Mouse (Mus musculus): ENCODE data around the gene Fam151b. TPM values are rescaled to one million over a fixed set of nuclear protein-coding genes. Genes with fewer than 3 reads are reported as not detected.

The Fam151b gene
- polyA plus RNA-seq, 1 experiment from 2014 or later, result 0.34 TPM

Other genes with a start within 250 kb of the Fam151b start
- gene Gm20379, start 178.0 kb downstream of the Fam151b start, polyA plus RNA-seq (2014; fragmentation: Nextera tagmentation; extraction: Ambion mirVana), result 0.24 and 0.30 TPM in 2 replicates
- 9.1 and 10.8 TPM in 2 replicates for gene Dhfr, start 129.3 kb downstream of the Fam151b start, polyA plus RNA-seq (2014; fragmentation: Nextera tagmentation; extraction: Ambion mirVana)
- gene Msh3, start 129.0 kb downstream of the Fam151b start, polyA plus RNA-seq (2014; fragmentation: Nextera tagmentation; extraction: Ambion mirVana), result 26.9 and 29.7 TPM in 2 replicates
- 0.22 and 0.74 TPM in 2 replicates for gene Ankrd34b, start 58.1 kb downstream of the Fam151b start, polyA plus RNA-seq (2014; fragmentation: Nextera tagmentation; extraction: Ambion mirVana)
- 9.4 and 10.2 TPM in 2 replicates for gene Zfyve16, start 46.9 kb upstream of the Fam151b start, polyA plus RNA-seq (2014; fragmentation: Nextera tagmentation; extraction: Ambion mirVana)
- not detected in 2 replicates for gene Spz1, start 92.2 kb upstream of the Fam151b start, polyA plus RNA-seq (2014; fragmentation: Nextera tagmentation; extraction: Ambion mirVana)
- 13.7 and 15.5 TPM in 2 replicates for gene Serinc5, start 127.1 kb upstream of the Fam151b start, polyA plus RNA-seq (2014; fragmentation: Nextera tagmentation; extraction: Ambion mirVana)

All from forebrain, embryonic 14.5 days (tissue).